Mouse (Mus musculus) megakaryocyte, adult 5-6 weeks (primary cell): Measurements from ENCODE around the gene Vgll4. TPM values are rescaled to one million over a fixed set of nuclear protein-coding genes. Genes with fewer than 3 reads are reported as not detected.

ENCODE experiments used
- ATAC-seq: 2 replicates; pipeline ENCODE4 v1.8.0; 2016; ENCODE audit warnings: mild to moderate bottlenecking, inconsistent platforms; ENCODE audit not compliant: poor library complexity, severe bottlenecking
- total RNA-seq, 2 experiments: library from RNA; stranded (forward) in 1 of 2; stranded (reverse) in 1 of 2; fragments of 153-499, 151-499 nt in 1 of 2; fragments of 221-1000, 200-1000 nt in 1 of 2; gene quantifications; 2 replicates each; pipeline versions ENCODE4 v1.2.3 to v1.2.4; 2015 to 2017

Vgll4 gene
- total RNA-seq, 2 experiments from 2014 or later, result 9.4 to 26.4 TPM

GRCm38 (mm10) chr6:114818471-114818870, 151.3 kb downstream of the Vgll4 start:
- peak; percentile 79 for ATAC-seq

DNA sequence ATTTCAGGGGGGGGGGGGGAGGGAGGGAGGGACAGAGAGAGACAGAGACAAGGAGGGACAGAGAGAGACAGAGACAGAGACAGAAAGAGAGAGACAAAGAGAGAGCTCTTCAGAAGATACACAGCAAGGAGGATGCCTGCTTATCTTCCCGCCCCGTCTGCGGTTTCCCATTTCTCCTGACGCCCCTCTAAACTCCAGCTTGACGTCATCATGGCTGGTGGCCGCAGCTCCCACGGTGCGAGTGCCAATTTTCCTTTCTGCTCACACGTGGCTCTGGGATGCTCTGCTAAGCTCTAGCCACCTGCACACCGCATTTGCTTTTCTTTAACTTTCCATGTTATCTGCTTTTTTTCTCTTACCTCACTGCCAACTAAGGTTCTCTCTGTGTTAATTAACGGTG, 151.8 kb downstream of the Vgll4 start:
- ATAC-seq, result no peak

GRCm38 (mm10) chr6:114814882-114815650, 154.7 kb downstream of the Vgll4 start:
- ATAC-seq, result 0 out of 2 replicates have a peak, but pooled peaks have one; percentile 38

DNA sequence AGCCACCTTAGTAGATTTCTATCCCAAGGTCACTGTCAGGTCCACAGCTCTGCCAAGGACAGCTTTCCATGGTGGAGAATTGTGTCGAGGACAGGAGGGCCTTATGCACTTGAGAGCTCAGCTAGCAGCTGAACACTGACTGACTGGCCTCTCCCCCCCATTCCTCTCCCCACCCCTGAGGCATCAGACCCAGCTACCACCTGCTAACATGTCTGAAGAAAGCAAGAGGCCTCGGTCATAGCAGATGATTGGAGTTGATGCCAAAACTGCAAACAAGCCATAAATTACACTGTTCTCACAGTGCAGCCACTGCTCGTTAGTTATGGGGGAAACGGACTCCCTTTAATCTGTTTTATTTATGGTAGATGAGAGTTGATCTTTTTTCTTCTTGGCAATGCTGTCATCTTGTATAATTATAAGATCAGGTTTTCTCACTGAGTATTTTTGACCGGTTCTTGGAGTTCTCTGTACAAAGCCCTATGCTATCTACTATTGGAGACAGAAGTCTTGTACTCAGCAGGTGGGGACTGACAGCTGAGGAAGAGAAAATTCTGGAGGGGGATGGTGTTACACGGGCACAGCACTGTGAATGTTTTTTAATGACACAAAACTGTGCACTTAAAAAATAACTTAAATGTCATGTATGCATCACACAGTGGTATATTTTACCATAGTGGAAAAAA, 155.5 kb downstream of the Vgll4 start:
- no peak for ATAC-seq

- ATAC-seq, result no peak
These were observed 157.0 kb downstream of the Vgll4 start for GRCm38 (mm10) chr6:114812779-114813178.

GRCm38 (mm10) chr6:114812322-114812721, 157.5 kb downstream of the Vgll4 start:
- ATAC-seq, result no peak

Other genes with a start within 250 kb of the Vgll4 start
- gene Tamm41, start 67.9 kb upstream of the Vgll4 start, total RNA-seq (2015), result 22.9 and 24.9 TPM in 2 replicates
- 29.5 and 31.2 TPM in 2 replicates for gene Tamm41, start 67.9 kb upstream of the Vgll4 start, total RNA-seq (2017)
- gene Syn2, start 164.9 kb upstream of the Vgll4 start, total RNA-seq (2015), result not detected in 2 replicates
- gene Syn2, start 164.9 kb upstream of the Vgll4 start, total RNA-seq (2017), result not detected in 2 replicates